Mouse (Mus musculus) ES-E14 (cell line): ENCODE measurements around the gene Scgb1a1. TPM values are rescaled to one million over a fixed set of nuclear protein-coding genes. Genes with fewer than 3 reads are reported as not detected.

Experiments used
- DNase-seq: peaks from one replicate; pipeline ENCODE4 v3.0.0-alpha.2; 2013; ENCODE audit warnings: low read depth, low spot score
- H3K27ac ChIP-seq: 2 replicates; pipeline ENCODE4 v1.5.1; 2012; ENCODE audit warnings: low read depth, mild to moderate bottlenecking, low read length, moderate library complexity, mixed read lengths; ENCODE audit not compliant: poor library complexity, insufficient read depth, severe bottlenecking
- H3K36me3 ChIP-seq: 2 replicates; pipeline ENCODE4 v1.6.1; 2012; ENCODE audit warnings: mild to moderate bottlenecking, low read length, moderate library complexity, mixed read lengths; ENCODE audit not compliant: control insufficient read depth, poor library complexity, insufficient read depth, severe bottlenecking
- H3K4me1 ChIP-seq, 2 experiments: fragments of 150-350 bp in 1 of 2; sonication (generic) in 1 of 2; 2 replicates each; pipeline ENCODE4 v1.6.1; 2012; ENCODE audit warnings: low read length in 2 of 2, mild to moderate bottlenecking in 1 of 2, mixed read lengths in 1 of 2; ENCODE audit not compliant: control insufficient read depth in 2 of 2, insufficient read depth in 2 of 2, poor library complexity in 1 of 2
- H3K4me3 ChIP-seq, 2 experiments: fragments of 150-350 bp in 1 of 2; sonication (generic) in 1 of 2; 2 replicates each; pipeline ENCODE4 v1.5.1; 2012; ENCODE audit warnings: low read length in 2 of 2, low read depth in 1 of 2, mild to moderate bottlenecking in 1 of 2, mixed read lengths in 1 of 2; ENCODE audit not compliant: insufficient read depth in 1 of 2, poor library complexity in 1 of 2, severe bottlenecking in 1 of 2
- H3K9ac ChIP-seq: 2 replicates; pipeline ENCODE4 v1.6.1; 2012; ENCODE audit warnings: low read depth, mild to moderate bottlenecking, low read length, mixed read lengths; ENCODE audit not compliant: poor library complexity, insufficient read depth, severe bottlenecking
- H3K9me3 ChIP-seq: fragments of 150-350 bp; sonication (generic); 2 replicates; pipeline ENCODE4 v1.6.1; 2012; ENCODE audit warnings: low read depth, mild to moderate bottlenecking, low read length; ENCODE audit not compliant: control insufficient read depth, insufficient read depth
- CHD2 ChIP-seq: IDR thresholded peaks from 2 replicates; pipeline ENCODE4 v1.6.1; 2014; ENCODE audit warnings: mild to moderate bottlenecking, low read depth, low read length, inconsistent platforms
- HCFC1 ChIP-seq: IDR thresholded peaks from 2 replicates; pipeline ENCODE4 v1.6.1; 2012; ENCODE audit warnings: low read length, inconsistent platforms, borderline replicate concordance; ENCODE audit not compliant: insufficient read depth
- MAFK ChIP-seq: IDR thresholded peaks from 2 replicates; pipeline ENCODE4 v1.6.1; 2014; ENCODE audit warnings: mild to moderate bottlenecking, low read depth, low read length, inconsistent platforms; ENCODE audit not compliant: insufficient read depth
- ZC3H11A ChIP-seq: IDR thresholded peaks from 2 replicates; pipeline ENCODE4 v1.6.1; 2012; ENCODE audit warnings: low read depth, mild to moderate bottlenecking, inconsistent platforms, low read length, borderline replicate concordance
- ZNF384 ChIP-seq: IDR thresholded peaks from 2 replicates; pipeline ENCODE4 v1.6.1; 2012; ENCODE audit warnings: low read depth, low read length, inconsistent platforms
- in situ Hi-C, 2 experiments: fragments of 600-800 bp; cut with MboI; formaldehyde crosslinking; loops; one replicate each; pipeline ENCODE4 v1.15.1; 2025; ENCODE audit warnings: low sequenced_read_pairs in 2 of 2, inconsistent platforms in 1 of 2; ENCODE audit not compliant: unreplicated experiment in 2 of 2
- total RNA-seq: library from RNA; depleted of rRNA; stranded (reverse); fragments of 300-350 nt; gene quantifications from 2 replicates; pipeline ENCODE4 v1.2.3, GENCODE M21; 2012

Gene Scgb1a1
- total RNA-seq, 1 experiment = not detected

DNA sequence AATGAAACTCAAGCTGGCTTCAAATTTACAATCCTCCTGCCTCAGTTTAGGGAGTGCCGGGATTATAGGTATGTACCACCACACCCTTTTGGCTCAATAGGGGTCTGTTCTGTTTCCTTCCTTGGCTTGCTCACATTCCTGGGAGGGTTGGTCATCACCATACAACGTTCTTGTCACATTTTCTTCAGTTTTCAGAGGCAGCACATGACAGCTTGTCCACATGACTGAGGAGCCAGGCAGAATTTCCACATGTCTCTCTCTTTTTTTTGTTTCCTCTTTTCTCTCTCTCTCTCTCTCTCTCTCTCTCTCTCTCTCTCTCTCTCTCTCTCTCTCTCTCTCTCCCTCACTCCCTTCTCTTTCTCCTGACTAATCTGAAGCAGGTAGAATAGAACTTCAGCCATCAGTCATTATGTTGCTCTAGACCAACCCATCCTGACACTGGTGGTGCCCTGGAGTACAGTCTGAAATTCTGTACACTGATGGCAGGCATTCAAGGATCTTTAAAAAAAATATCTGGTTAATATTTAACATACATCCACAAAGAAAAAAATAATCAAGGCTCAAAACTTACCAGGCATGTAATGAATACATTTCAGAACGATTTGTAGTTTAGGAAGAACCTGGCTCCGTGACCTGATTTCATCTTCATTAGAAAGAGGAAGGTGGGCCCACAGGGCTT lies 10.6 kb downstream of the Scgb1a1 start:
- in situ Hi-C loops = loop anchor here in 1 of 2 experiments (25.0 kb wide), 2 partner anchors 90 to 215 kb away; partner anchors contain the start of genes Ahnak, Lrrn4cl and Ubxn1
- Histone ChIP-seq H3K27ac (no peak overlapping the region), H3K9ac (no peak overlapping the region), H3K9me3 (no peaks in the 10 kb centered on the region), H3K4me3 (no peak overlapping the region), H3K36me3 (no peaks in the 10 kb centered on the region), H3K4me1 (peaks cover 9 to 30% of the 10 kb centered on the region in 2 experiments; a peak in 2 of 4 replicates)
- no peak for TF ChIP-seq ZC3H11A
- no peak for TF ChIP-seq CHD2
- TF ChIP-seq HCFC1 = no peak
- no peak for TF ChIP-seq MAFK
- TF ChIP-seq ZNF384 = no peak
- DNase-seq = no peak

DNA sequence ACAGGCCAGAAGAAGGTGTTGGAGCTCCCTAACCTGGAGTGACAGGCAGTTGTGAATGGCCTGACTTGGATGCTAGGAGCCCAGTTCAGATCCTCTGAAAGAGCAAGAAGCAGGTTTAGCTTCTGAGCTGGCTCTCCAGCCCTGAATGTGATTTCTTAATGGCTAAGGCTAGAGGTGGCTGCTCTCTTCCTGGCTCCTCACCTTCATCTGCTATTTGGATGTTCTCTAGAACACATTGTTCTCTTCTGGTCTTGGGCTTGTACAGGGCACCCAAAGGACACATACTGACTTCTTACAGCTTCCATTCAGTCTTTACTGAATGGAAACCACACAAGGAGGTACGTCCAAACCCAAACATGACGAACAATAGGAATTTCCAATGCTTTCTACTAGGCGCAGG lies 11.7 kb downstream of the Scgb1a1 start:
- H3K36me3 ChIP-seq = no peaks in the 10 kb centered on the region
- DNase-seq = no peak
- no peaks in the 10 kb centered on the region for H3K9me3 ChIP-seq
- peak overlapping the region; percentile 23; the same call in 1 of the 2 replicates for H3K27ac ChIP-seq
- in situ Hi-C loops = loop anchor here in 1 of 2 experiments (25.0 kb wide), 2 partner anchors 89 to 214 kb away; partner anchors contain the start of genes Ahnak, Lrrn4cl and Ubxn1
- no peak overlapping the region for H3K4me3 ChIP-seq
- no peak for TF ChIP-seq ZC3H11A
- peaks cover 6 to 25% of the 10 kb centered on the region in 2 experiments; a peak in 2 of 4 replicates for H3K4me1 ChIP-seq
- no peak overlapping the region for H3K9ac ChIP-seq

DNA sequence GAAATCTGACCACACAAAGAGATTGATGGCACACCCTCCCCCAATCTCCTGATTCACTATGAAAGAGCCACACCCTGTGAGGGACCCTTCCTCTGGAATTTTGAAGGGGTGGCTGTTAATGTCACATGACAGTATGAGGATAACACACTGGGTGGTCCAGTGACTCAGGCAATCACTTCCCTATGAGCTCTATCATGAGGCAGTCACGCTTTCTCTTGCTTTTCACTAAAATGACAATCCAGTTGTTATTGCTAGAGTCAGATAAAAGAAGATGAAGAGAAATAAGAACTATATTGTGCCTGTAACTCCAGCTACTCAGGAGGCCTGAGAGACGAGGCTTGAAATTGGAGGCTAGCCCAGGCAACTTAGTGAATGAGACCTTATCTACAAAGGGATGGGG lies 12.2 kb downstream of the Scgb1a1 start:
- DNase-seq = no peak
- H3K4me3 ChIP-seq = no peak overlapping the region
- in situ Hi-C loops = loop anchor here in 1 of 2 experiments (25.0 kb wide), 2 partner anchors 88 to 213 kb away; partner anchors contain the start of genes Ahnak, Lrrn4cl and Ubxn1
- H3K36me3 ChIP-seq = no peaks in the 10 kb centered on the region
- H3K9ac ChIP-seq = no peak overlapping the region
- no peak for TF ChIP-seq HCFC1
- TF ChIP-seq CHD2 = no peak
- no peak for TF ChIP-seq ZC3H11A
- peak; percentile 60; the same call in 1 of the 2 replicates for TF ChIP-seq MAFK
- TF ChIP-seq ZNF384 = no peak
- H3K9me3 ChIP-seq = no peaks in the 10 kb centered on the region
- H3K27ac ChIP-seq = peak overlapping the region; percentile 23; the same call in 1 of the 2 replicates
- peaks cover 6 to 25% of the 10 kb centered on the region in 2 experiments; a peak in 2 of 4 replicates for H3K4me1 ChIP-seq

DNA sequence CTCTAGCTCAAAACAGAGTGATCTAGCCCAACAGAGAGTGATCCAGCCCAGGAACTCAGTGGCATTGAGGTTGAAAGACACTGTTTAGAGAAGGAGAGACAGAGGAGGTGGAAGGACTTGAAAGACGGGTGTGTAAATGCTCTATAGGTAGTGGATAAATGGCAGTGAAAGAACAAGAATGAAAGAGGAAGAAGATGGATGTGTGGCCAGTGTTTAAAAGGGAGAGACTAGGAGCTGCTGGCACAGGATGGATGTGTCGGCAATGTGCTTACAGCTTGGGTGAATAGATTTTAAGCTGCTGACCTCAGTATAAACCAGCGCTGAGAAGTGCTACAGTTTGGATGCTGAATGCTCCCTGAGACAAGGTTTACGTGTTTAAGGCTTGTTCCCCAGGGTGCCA lies 13.3 kb downstream of the Scgb1a1 start:
- Histone ChIP-seq H3K4me1 (peaks cover 6 to 25% of the 10 kb centered on the region in 2 experiments; a peak in 2 of 4 replicates), H3K27ac (no peak overlapping the region), H3K9me3 (no peaks in the 10 kb centered on the region), H3K36me3 (no peaks in the 10 kb centered on the region), H3K4me3 (no peak overlapping the region), H3K9ac (no peak overlapping the region)
- no peak for DNase-seq
- in situ Hi-C loops = no loop called here
- no peak for TF ChIP-seq CHD2
- TF ChIP-seq ZNF384 = no peak
- no peak for TF ChIP-seq ZC3H11A
- TF ChIP-seq HCFC1 = no peak
- TF ChIP-seq MAFK = no peak
